Mouse (Mus musculus): ENCODE results near the gene Syt7. TPM values are rescaled to one million over a fixed set of nuclear protein-coding genes. Genes with fewer than 3 reads are reported as not detected.

Syt7 gene
- total and polyA plus RNA-seq, 2 experiments from 2014 or later, result 0.96 to 5.0 TPM

GRCm38 (mm10) chr19:10402771-10403494, 14.0 kb downstream of the Syt7 start:
- Histone ChIP-seq H3K27me3 (ENCODE audit: control insufficient read depth, insufficient read depth, low read length) (peaks cover 3% of the 10 kb centered on the region; the same call in 1 of the 2 replicates), H3K36me3 (replicated peaks; ENCODE audit: control insufficient read depth, insufficient read depth, low read length) (no peaks in the 10 kb centered on the region), H3K9ac (replicated peaks; ENCODE audit: low read depth, low read length) (no peak overlapping the region), H3K4me3 (ENCODE audit: low read depth, low read length) (no peak overlapping the region), H3K27ac (ENCODE audit: low read depth) (no peak overlapping the region), H3K4me2 (ENCODE audit: low read depth, low read length) (no peak overlapping the region), H3K4me1 (ENCODE audit: control insufficient read depth, insufficient read depth) (peaks cover 5% of the 10 kb centered on the region; the same call in 1 of the 2 replicates), H3K9me3 (replicated peaks; ENCODE audit: control insufficient read depth, low read length) (no peaks in the 10 kb centered on the region)
- no peak for TF ChIP-seq EP300 (IDR thresholded peaks at IDR 0.05; ENCODE audit: low read depth)
- peak; percentile 32 for TF ChIP-seq CTCF (IDR thresholded peaks at IDR 0.05; ENCODE audit: low read depth)
- 20% methylated on average over 16 of the region's 16 CpGs for WGBS
- ATAC-seq (ENCODE audit: insufficient read depth, low read depth), result peak; percentile 68
- peak; percentile 63 for DNase-seq (ENCODE audit: low spot score)

GRCm38 (mm10) chr19:10403593-10404380, 14.9 kb downstream of the Syt7 start:
- DNase-seq (ENCODE audit: low spot score), result no peak
- Histone ChIP-seq H3K36me3 (replicated peaks; ENCODE audit: control insufficient read depth, insufficient read depth, low read length) (no peaks in the 10 kb centered on the region), H3K9me3 (replicated peaks; ENCODE audit: control insufficient read depth, low read length) (no peaks in the 10 kb centered on the region), H3K27ac (ENCODE audit: low read depth) (no peak overlapping the region), H3K27me3 (ENCODE audit: control insufficient read depth, insufficient read depth, low read length) (peaks cover 3% of the 10 kb centered on the region; the same call in 1 of the 2 replicates), H3K9ac (replicated peaks; ENCODE audit: low read depth, low read length) (no peak overlapping the region), H3K4me1 (ENCODE audit: control insufficient read depth, insufficient read depth) (no peaks in the 10 kb centered on the region), H3K4me2 (ENCODE audit: low read depth, low read length) (no peak overlapping the region), H3K4me3 (ENCODE audit: low read depth, low read length) (no peak overlapping the region)
- no peak for TF ChIP-seq CTCF (IDR thresholded peaks at IDR 0.05; ENCODE audit: low read depth)
- no peak for TF ChIP-seq EP300 (IDR thresholded peaks at IDR 0.05; ENCODE audit: low read depth)
- 75% methylated on average over 10 of the region's 10 CpGs for WGBS
- no peak for ATAC-seq (ENCODE audit: insufficient read depth, low read depth)

- no peaks in the 10 kb centered on the region for H3K36me3 ChIP-seq (replicated peaks; ENCODE audit: control insufficient read depth, insufficient read depth, low read length)
- no peak overlapping the region for H3K4me3 ChIP-seq (ENCODE audit: low read depth, low read length)
- peaks cover 3% of the 10 kb centered on the region; the same call in 1 of the 2 replicates for H3K27me3 ChIP-seq (ENCODE audit: control insufficient read depth, insufficient read depth, low read length)
- TF ChIP-seq EP300 (IDR thresholded peaks at IDR 0.05; ENCODE audit: low read depth) (no peak), CTCF (IDR thresholded peaks at IDR 0.05; ENCODE audit: low read depth) (no peak)
- ATAC-seq (ENCODE audit: insufficient read depth, low read depth) (no peak), DNase-seq (ENCODE audit: low spot score) (no peak)
- H3K4me1 ChIP-seq (ENCODE audit: control insufficient read depth, insufficient read depth), result no peaks in the 10 kb centered on the region
- H3K9me3 ChIP-seq (replicated peaks; ENCODE audit: control insufficient read depth, low read length), result no peaks in the 10 kb centered on the region
- whole genome bisulfite sequencing, result 67% methylated on average over 10 of the region's 10 CpGs
- H3K27ac ChIP-seq (ENCODE audit: low read depth), result no peak overlapping the region
- no peak overlapping the region for H3K4me2 ChIP-seq (ENCODE audit: low read depth, low read length)
- no peak overlapping the region for H3K9ac ChIP-seq (replicated peaks; ENCODE audit: low read depth, low read length)
These were observed 15.5 kb downstream of the Syt7 start for GRCm38 (mm10) chr19:10404424-10404823.

- H3K4me2 ChIP-seq (ENCODE audit: low read depth, low read length), result no peak overlapping the region
- no peak overlapping the region for H3K27ac ChIP-seq (ENCODE audit: low read depth)
- WGBS, result 53% methylated on average over 2 of the region's 2 CpGs
- no peak for ATAC-seq (ENCODE audit: insufficient read depth, low read depth)
- no peak for DNase-seq (ENCODE audit: low spot score)
- no peaks in the 10 kb centered on the region for H3K9me3 ChIP-seq (replicated peaks; ENCODE audit: control insufficient read depth, low read length)
- no peaks in the 10 kb centered on the region for H3K36me3 ChIP-seq (replicated peaks; ENCODE audit: control insufficient read depth, insufficient read depth, low read length)
- H3K9ac ChIP-seq (replicated peaks; ENCODE audit: low read depth, low read length), result no peak overlapping the region
- no peaks in the 10 kb centered on the region for H3K4me1 ChIP-seq (ENCODE audit: control insufficient read depth, insufficient read depth)
- H3K4me3 ChIP-seq (ENCODE audit: low read depth, low read length), result no peak overlapping the region
- peaks cover 3% of the 10 kb centered on the region; the same call in 1 of the 2 replicates for H3K27me3 ChIP-seq (ENCODE audit: control insufficient read depth, insufficient read depth, low read length)
- no peak for TF ChIP-seq EP300 (IDR thresholded peaks at IDR 0.05; ENCODE audit: low read depth)
- no peak for TF ChIP-seq CTCF (IDR thresholded peaks at IDR 0.05; ENCODE audit: low read depth)
These were observed 16.0 kb downstream of the Syt7 start for GRCm38 (mm10) chr19:10404911-10405310.

- Histone ChIP-seq H3K9me3 (replicated peaks; ENCODE audit: control insufficient read depth, low read length) (no peaks in the 10 kb centered on the region), H3K4me2 (ENCODE audit: low read depth, low read length) (no peak overlapping the region), H3K4me1 (ENCODE audit: control insufficient read depth, insufficient read depth) (peaks cover 17% of the 10 kb centered on the region), H3K4me3 (ENCODE audit: low read depth, low read length) (no peak overlapping the region), H3K9ac (replicated peaks; ENCODE audit: low read depth, low read length) (no peak overlapping the region), H3K27ac (ENCODE audit: low read depth) (no peak overlapping the region), H3K27me3 (ENCODE audit: control insufficient read depth, insufficient read depth, low read length) (no peaks in the 10 kb centered on the region), H3K36me3 (replicated peaks; ENCODE audit: control insufficient read depth, insufficient read depth, low read length) (no peaks in the 10 kb centered on the region)
- 13% methylated on average over 17 of the region's 19 CpGs for WGBS
- ATAC-seq (ENCODE audit: insufficient read depth, low read depth), result no peak
- no peak for DNase-seq (ENCODE audit: low spot score)
- TF ChIP-seq EP300 (IDR thresholded peaks at IDR 0.05; ENCODE audit: low read depth) (no peak), CTCF (IDR thresholded peaks at IDR 0.05; ENCODE audit: low read depth) (no peak)
These were observed 24.9 kb downstream of the Syt7 start for GRCm38 (mm10) chr19:10413701-10414242.

Measured in heart, postnatal 0 days (tissue).